Mouse (Mus musculus) CD4-positive naive resting alpha-beta T cell, adult 76 days (primary cell): ENCODE measurements around the gene Fam241b. TPM values are rescaled to one million over a fixed set of nuclear protein-coding genes. Genes with fewer than 3 reads are reported as not detected.

Source experiments
- total RNA-seq: library from RNA; stranded (reverse); gene quantifications from one replicate; pipeline ENCODE4 v1.2.4, GENCODE M21; 2023

The Fam241b gene
- total RNA-seq = 1.6 TPM

GRCm38 (mm10) chr10:62143820-62144219 lies at the start of gene Fam241b:
Gene Fam241b (minus strand): TSS chr10:62143920.

DNA sequence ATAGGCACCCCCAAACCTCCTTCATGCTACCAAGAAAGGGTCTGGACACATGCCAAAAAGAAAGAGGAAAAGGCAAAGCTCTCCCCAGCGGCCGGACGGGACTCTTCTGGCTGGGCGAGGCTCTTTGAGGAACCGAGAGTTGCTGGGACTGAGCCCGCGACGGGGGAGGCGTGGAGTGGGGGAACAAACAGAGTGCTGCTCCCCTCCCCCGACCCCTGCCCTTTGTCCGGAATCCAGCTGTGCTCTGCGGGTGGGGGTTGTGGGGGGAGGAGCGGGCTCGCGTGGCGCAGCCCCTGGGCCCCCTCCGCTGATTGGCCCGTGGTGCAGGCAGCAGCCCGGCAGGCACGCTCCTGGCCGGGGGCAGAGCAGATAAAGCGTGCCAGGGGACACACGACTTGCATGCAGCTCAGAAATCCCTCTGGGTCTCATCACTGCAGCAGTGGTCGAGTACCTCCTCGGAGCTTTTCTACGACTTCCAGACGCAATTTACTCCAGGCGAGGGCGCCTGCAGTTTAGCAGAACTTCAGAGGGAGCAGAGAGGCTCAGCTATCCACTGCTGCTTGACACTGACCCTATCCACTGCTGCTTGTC lies 10.9 kb downstream of the Fam241b start, which contains the start of gene Neurog3:
Gene Neurog3 (plus strand): TSS at position 400 of the 591 bp plus-strand sequence.

Other genes with a start within 250 kb of the Fam241b start
- not detected for gene Col13a1, start 164.8 kb downstream of the Fam241b start, total RNA-seq
- gene Neurog3, start 10.8 kb downstream of the Fam241b start, total RNA-seq = not detected
- 0.59 TPM for gene Tspan15, start 87.3 kb upstream of the Fam241b start, total RNA-seq
- gene Tacr2, start 108.5 kb upstream of the Fam241b start, total RNA-seq = not detected
- 64.6 TPM for gene Hk1, start 236.0 kb upstream of the Fam241b start, total RNA-seq